In genomic region chr16:94369596-94370172, GRCm38 (mm10) we compare ENCODE assay signal across 8 mouse cellular contexts. TPM values are rescaled to one million over a fixed set of nuclear protein-coding genes. Genes with fewer than 3 reads are reported as not detected.
DNase-seq lines count a peak whose midpoint lies in the region; ATAC-seq lines count a peak whose summit lies in the region.

No protein-coding gene starts in this region.

- H3K36me3 ChIP-seq in kidney, embryonic 16.5 days (ENCODE audit: insufficient read depth, low read length) = peaks cover 2% of the 10 kb centered on the region; the same call in 1 of the 2 replicates
- H3K36me3 ChIP-seq in liver, embryonic 15.5 days (replicated peaks) = no peaks in the 10 kb centered on the region

- H3K9ac ChIP-seq in kidney, embryonic 16.5 days (replicated peaks; ENCODE audit: low read length) = peak overlapping the region; percentile 95
- peak overlapping the region; percentile 76 for H3K9ac ChIP-seq in liver, embryonic 15.5 days

- H3K27ac ChIP-seq in kidney, embryonic 16.5 days (ENCODE audit: low read length) = peak overlapping the region; percentile 99
- H3K27ac ChIP-seq in liver, embryonic 15.5 days (replicated peaks) = peak overlapping the region; percentile 85

- H3K27me3 ChIP-seq in kidney, embryonic 16.5 days (ENCODE audit: insufficient read depth, low read length) = no peaks in the 10 kb centered on the region
- no peaks in the 10 kb centered on the region for H3K27me3 ChIP-seq in liver, embryonic 15.5 days

- intact Hi-C loops in left cerebral cortex, postnatal 25 days (cut with DNase I) = loop anchor here (1.0 kb wide), 2 partner anchors 56 to 157 kb away; partner anchors contain the start of genes Hlcs and Vps26c

- ATAC-seq in kidney, embryonic 16.5 days (ENCODE audit: low FRiP score, low TSS enrichment) = no peak
- peak; percentile 1 for ATAC-seq in activated CD4-positive, CD25-positive, alpha-beta regulatory T cell, adult 4 months
- ATAC-seq in liver, embryonic 15.5 days (ENCODE audit: insufficient read depth) = no peak

- DNase-seq in kidney, adult 18-20 months = no peak
- DNase-seq in forelimb bud, embryonic 11.5 days (ENCODE audit: low read depth, low spot score) = peak; percentile 13
- no peak for DNase-seq in c-Kit-positive CD71-positive TER-119-positive erythroid progenitor cells, embryonic 14.5 days (ENCODE audit: low spot score)
- no peak for DNase-seq in left cerebral cortex, postnatal 25 days (ENCODE audit: low spot score in 2 of 2)
- no peak for DNase-seq in spleen, postnatal 36 days (ENCODE audit: low spot score in 2 of 2)

- H3K4me1 ChIP-seq in kidney, embryonic 16.5 days (ENCODE audit: insufficient read depth, low read length) = peaks cover 25% of the 10 kb centered on the region
- peaks cover 29% of the 10 kb centered on the region for H3K4me1 ChIP-seq in liver, embryonic 15.5 days (replicated peaks)

- H3K4me3 ChIP-seq in kidney, embryonic 16.5 days (ENCODE audit: low read length) = peak overlapping the region; percentile 92
- H3K4me3 ChIP-seq in liver, embryonic 15.5 days (replicated peaks) = peak overlapping the region; percentile 82

- H3K4me2 ChIP-seq in kidney, embryonic 16.5 days (replicated peaks; ENCODE audit: low read depth, low read length) = peak overlapping the region; percentile 63
- H3K4me2 ChIP-seq in liver, embryonic 15.5 days = peak overlapping the region; percentile 97

- WGBS in kidney, embryonic 16.5 days = 6% methylated on average over 6 of the region's 6 CpGs
- WGBS in liver, embryonic 15.5 days (ENCODE audit: insufficient replicate concordance) = 7% methylated on average over 6 of the region's 6 CpGs

- H3K9me3 ChIP-seq in kidney, embryonic 16.5 days (ENCODE audit: low read length) = no peaks in the 10 kb centered on the region
- no peaks in the 10 kb centered on the region for H3K9me3 ChIP-seq in liver, embryonic 15.5 days (replicated peaks)

RNA-seq across cellular contexts. Expression of gene Ttc3, which starts 0.7 kb away (rescaled TPM):
- 201 and 230 TPM in 2 replicates for polyA plus RNA-seq in kidney, embryonic 16.5 days (2015; fragmentation: Nextera tagmentation; extraction: Ambion mirVana)
- 10 to 100 TPM; 47.7 to 53.5 TPM for polyA plus RNA-seq in activated CD4-positive, CD25-positive, alpha-beta regulatory T cell, adult 4 months (2017; shearing (Covaris generic))
- 21.2 and 21.8 TPM in 2 replicates for polyA plus RNA-seq in liver, embryonic 15.5 days (2015; fragmentation: Nextera tagmentation; extraction: Ambion mirVana)
- total RNA-seq in left cerebral cortex, postnatal 25 days (2021) = 100 to 1,000 TPM; 933 to 947 TPM

RNA-seq across cellular contexts. Expression of gene Pigp, which starts 2.0 kb away (rescaled TPM):
- polyA plus RNA-seq in kidney, embryonic 16.5 days (2015; fragmentation: Nextera tagmentation; extraction: Ambion mirVana) = 115 and 120 TPM in 2 replicates
- polyA plus RNA-seq in activated CD4-positive, CD25-positive, alpha-beta regulatory T cell, adult 4 months (2017; shearing (Covaris generic)) = 10 to 100 TPM; 57.2 to 72.6 TPM
- polyA plus RNA-seq in liver, embryonic 15.5 days (2015; fragmentation: Nextera tagmentation; extraction: Ambion mirVana) = 39.4 and 45.7 TPM in 2 replicates
- total RNA-seq in left cerebral cortex, postnatal 25 days (2021) = 10 to 100 TPM; 36.6 to 42.6 TPM

RNA-seq across cellular contexts. Expression of gene Ripply3, which starts 41.5 kb away (rescaled TPM):
- polyA plus RNA-seq in kidney, embryonic 16.5 days (2015; fragmentation: Nextera tagmentation; extraction: Ambion mirVana) = 14.2 and 17.4 TPM in 2 replicates
- polyA plus RNA-seq in activated CD4-positive, CD25-positive, alpha-beta regulatory T cell, adult 4 months (2017; shearing (Covaris generic)) = under 1 TPM in 1 of 2 experiments, not detected in 1; 0.36 TPM
- 1.7 and 1.9 TPM in 2 replicates for polyA plus RNA-seq in liver, embryonic 15.5 days (2015; fragmentation: Nextera tagmentation; extraction: Ambion mirVana)
- not detected for total RNA-seq in left cerebral cortex, postnatal 25 days (2021)

RNA-seq across cellular contexts. Expression of gene Hlcs, which starts 56.3 kb away (rescaled TPM):
- 8.9 and 10.5 TPM in 2 replicates for polyA plus RNA-seq in kidney, embryonic 16.5 days (2015; fragmentation: Nextera tagmentation; extraction: Ambion mirVana)
- polyA plus RNA-seq in activated CD4-positive, CD25-positive, alpha-beta regulatory T cell, adult 4 months (2017; shearing (Covaris generic)) = 1 to 10 TPM; 6.4 to 7.9 TPM
- polyA plus RNA-seq in liver, embryonic 15.5 days (2015; fragmentation: Nextera tagmentation; extraction: Ambion mirVana) = 2.1 and 2.5 TPM in 2 replicates
- total RNA-seq in left cerebral cortex, postnatal 25 days (2021) = 10 to 100 TPM; 15.7 to 16.1 TPM
